Comparison of ENCODE assay signal across 1 mouse cellular context in the genomic region with DNA sequence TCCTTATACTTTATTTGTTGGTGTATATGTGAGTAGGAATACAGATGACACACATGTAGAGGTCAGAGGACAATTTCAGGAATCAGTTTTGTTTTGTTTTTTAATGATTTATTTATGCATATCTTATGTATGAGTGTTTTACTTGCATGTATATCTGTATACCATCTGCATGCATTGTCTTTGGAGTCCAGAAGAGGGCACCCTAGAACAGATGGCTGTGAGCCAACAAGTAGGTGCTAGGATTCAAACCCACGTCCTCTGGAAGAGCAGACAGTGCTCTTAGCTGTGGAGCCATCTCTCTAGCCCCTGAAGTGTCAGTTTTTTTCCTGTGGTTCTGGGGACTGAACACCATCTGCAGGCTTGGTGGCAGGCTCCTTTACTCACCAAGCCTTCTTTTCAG.
TF ChIP-seq lines count a peak whose summit lies in the region.

No protein-coding gene starts in this region.

TF ChIP-seq in CH12.LX, 34 proteins besides CTCF, POLR2A, EP300 and RAD21:
- TF ChIP-seq TCF12 (IDR thresholded peaks at IDR 0.05; ENCODE audit: low read depth, low read length) (no peak), ZKSCAN1 (IDR thresholded peaks at IDR 0.05; ENCODE audit: borderline replicate concordance, low read depth, low read length) (no peak), CHD1 (IDR thresholded peaks at IDR 0.05; ENCODE audit: low read depth, low read length) (no peak), ZC3H11A (IDR thresholded peaks at IDR 0.05; ENCODE audit: low read depth, low read length) (no peak), MAFK (IDR thresholded peaks at IDR 0.05; ENCODE audit: insufficient replicate concordance, low read length) (no peak), E2F4 (IDR thresholded peaks at IDR 0.05; ENCODE audit: insufficient replicate concordance, low read depth, low read length) (no peak), GABPA (IDR thresholded peaks at IDR 0.05; ENCODE audit: insufficient replicate concordance, low read depth, low read length) (no peak), HCFC1 (IDR thresholded peaks at IDR 0.05; ENCODE audit: low read depth, low read length) (no peak), ZNF384 (IDR thresholded peaks at IDR 0.05; ENCODE audit: low read depth, low read length) (no peak), TBP (conservative IDR thresholded peaks at IDR 0.05; ENCODE audit: low read depth, low read length) (no peak)
